Mouse (Mus musculus) hematopoietic stem cell, adult 5-6 weeks (primary cell): ENCODE measurements around the gene Kcnma1. TPM values are rescaled to one million over a fixed set of nuclear protein-coding genes. Genes with fewer than 3 reads are reported as not detected.

Source experiments
- ATAC-seq, 2 experiments: fragments of 125-278 bp in 1 of 2; replicated peaks in 1 of 2; 2 replicates each; pipeline ENCODE4 v1.8.0; 2016 to 2017; ENCODE audit warnings: inconsistent platforms in 2 of 2, mild to moderate bottlenecking in 2 of 2, moderate number of reproducible peaks in 2 of 2, low read depth in 1 of 2, moderate TSS enrichment in 1 of 2; ENCODE audit not compliant: low FRiP score in 2 of 2, poor library complexity in 2 of 2, severe bottlenecking in 2 of 2, insufficient read depth in 1 of 2, low TSS enrichment in 1 of 2
- total RNA-seq: library from RNA; stranded (forward); fragments of 172-1452, 232-1000 nt; gene quantifications from 2 replicates; pipeline ENCODE4 v1.2.3, GENCODE M21; 2017

The Kcnma1 gene
- total RNA-seq, 1 experiment from 2014 or later: not detected

GRCm38 (mm10) chr14:23759626-23760025, 254.7 kb downstream of the Kcnma1 start:
- no peak for ATAC-seq

- ATAC-seq: no peak
Observed at GRCm38 (mm10) chr14:23758421-23758820, 255.9 kb downstream of the Kcnma1 start.

- ATAC-seq: no peak
Observed at GRCm38 (mm10) chr14:23748011-23748410, 266.3 kb downstream of the Kcnma1 start.

- ATAC-seq: no peak
Observed at GRCm38 (mm10) chr14:23746976-23747375, 267.3 kb downstream of the Kcnma1 start.

- ATAC-seq: no peak
Observed at GRCm38 (mm10) chr14:23741531-23741930, 272.8 kb downstream of the Kcnma1 start.

- no peak for ATAC-seq
Observed at GRCm38 (mm10) chr14:23734200-23734599, 280.1 kb downstream of the Kcnma1 start.

- ATAC-seq: no peak
Observed at GRCm38 (mm10) chr14:23729377-23729776, 284.9 kb downstream of the Kcnma1 start.

- ATAC-seq: no peak
Observed at GRCm38 (mm10) chr14:23723701-23724430, 290.4 kb downstream of the Kcnma1 start.

- ATAC-seq: no peak
Observed at GRCm38 (mm10) chr14:23719246-23719645, 295.0 kb downstream of the Kcnma1 start.

GRCm38 (mm10) chr14:23718667-23719066, 295.6 kb downstream of the Kcnma1 start:
- ATAC-seq: no peak

- no peak for ATAC-seq
Observed at GRCm38 (mm10) chr14:23714396-23715131, 299.7 kb downstream of the Kcnma1 start.

- ATAC-seq: no peak
Observed at GRCm38 (mm10) chr14:23712891-23713290, 301.4 kb downstream of the Kcnma1 start.

- no peak for ATAC-seq
Observed at GRCm38 (mm10) chr14:23710954-23711353, 303.3 kb downstream of the Kcnma1 start.

- ATAC-seq: no peak
Observed at GRCm38 (mm10) chr14:23706837-23707236, 307.5 kb downstream of the Kcnma1 start.

- ATAC-seq: no peak
Observed at GRCm38 (mm10) chr14:23705647-23706046, 308.6 kb downstream of the Kcnma1 start.

GRCm38 (mm10) chr14:23704303-23704702, 310.0 kb downstream of the Kcnma1 start:
- ATAC-seq: no peak

GRCm38 (mm10) chr14:23696341-23696740, 317.9 kb downstream of the Kcnma1 start:
- no peak for ATAC-seq

GRCm38 (mm10) chr14:23689681-23690080, 324.6 kb downstream of the Kcnma1 start:
- ATAC-seq: no peak

- no peak for ATAC-seq
Observed at GRCm38 (mm10) chr14:23688513-23688912, 325.8 kb downstream of the Kcnma1 start.
